ENCODE assay signal across 10 mouse cellular contexts in the genomic region with DNA sequence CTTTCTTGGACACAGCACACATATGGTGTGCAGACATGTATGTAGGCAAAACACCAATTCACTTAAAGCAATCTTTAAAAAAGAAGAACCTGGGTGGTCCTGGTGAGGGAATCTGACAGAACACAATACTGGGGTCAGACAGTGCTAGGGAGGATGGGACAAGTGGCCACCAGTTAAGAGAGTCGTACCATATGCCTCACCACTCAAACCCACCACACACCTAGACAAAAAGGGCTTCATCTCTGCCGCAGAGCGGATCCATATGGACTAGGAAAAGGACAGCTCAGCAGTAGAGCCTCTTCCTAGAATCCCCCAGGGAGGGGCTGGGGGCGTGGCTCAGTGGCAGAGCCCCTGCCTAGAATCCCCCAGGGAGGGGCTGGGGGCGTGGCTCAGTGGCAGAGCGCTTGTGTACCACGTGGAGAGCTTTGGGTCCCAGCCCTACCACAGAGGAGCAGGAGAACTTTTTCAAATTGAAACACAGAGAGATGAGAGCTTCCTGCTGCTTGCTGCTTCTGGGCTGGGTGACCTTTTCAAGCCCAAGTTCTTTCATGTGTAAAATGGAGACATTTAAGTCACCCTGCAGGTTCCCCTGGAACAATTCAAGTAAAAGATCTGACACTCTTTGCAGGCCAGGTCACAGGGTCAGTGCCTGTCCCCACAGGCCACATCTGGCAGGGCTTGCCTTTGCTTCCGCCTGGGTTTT. TPM values are rescaled to one million over a fixed set of nuclear protein-coding genes. Genes with fewer than 3 reads are reported as not detected.
DNase-seq lines count a peak whose midpoint lies in the region; ATAC-seq lines count a peak whose summit lies in the region.
"Had no signal": no experiment of that assay in that cellular context is flagged by ENCODE, and none has a peak within 500 bp of the region (broad histone marks: within the 10 kb centered on the region; RNA-seq: fewer than 3 reads in every experiment).

No protein-coding gene starts in this region.

- peak; percentile 50 for DNase-seq in adrenal gland, adult 2 months
- no peak for DNase-seq in adrenal gland, adult 18-20 months (ENCODE audit: low spot score in 2 of 2)
- peak; percentile 47 for DNase-seq in midbrain, embryonic 10.5 days (ENCODE audit: low spot score)
- DNase-seq in midbrain, embryonic 14.5 days = peak; percentile 3
- no peak for DNase-seq in T-cell, adult 2 months (ENCODE audit: low spot score)
- DNase-seq in gastrocnemius, postnatal 14 days = no peak

- peak overlapping the region; percentile 11; the same call in 1 of the 2 replicates for H3K4me3 ChIP-seq in midbrain, embryonic 10.5 days
- H3K4me3 ChIP-seq in midbrain, embryonic 15.5 days = no peak overlapping the region
- H3K4me3 ChIP-seq in intestine, embryonic 15.5 days (replicated peaks) = no peak overlapping the region
- H3K4me3 ChIP-seq in midbrain, embryonic 14.5 days (replicated peaks; ENCODE audit: low read depth, low read length) = no peak overlapping the region
- H3K4me3 ChIP-seq: megakaryocyte, embryonic 14.5 days had no signal

- H3K27ac ChIP-seq in midbrain, embryonic 10.5 days (replicated peaks) = peak overlapping the region; percentile 57; the same call in 1 of the 2 replicates
- no peak overlapping the region for H3K27ac ChIP-seq in midbrain, embryonic 15.5 days
- 0 out of 2 replicates have a peak overlapping the region, but pooled peaks have one; percentile 29 for H3K27ac ChIP-seq in intestine, embryonic 15.5 days
- no peak overlapping the region for H3K27ac ChIP-seq in midbrain, embryonic 14.5 days (replicated peaks; ENCODE audit: low read depth, low read length)

- H3K27me3 ChIP-seq in midbrain, embryonic 10.5 days (ENCODE audit: low read depth, poor library complexity, severe bottlenecking) = no peaks in the 10 kb centered on the region
- no peaks in the 10 kb centered on the region for H3K27me3 ChIP-seq in midbrain, embryonic 15.5 days (replicated peaks)
- no peaks in the 10 kb centered on the region for H3K27me3 ChIP-seq in intestine, embryonic 15.5 days (replicated peaks)
- H3K27me3 ChIP-seq in midbrain, embryonic 14.5 days (ENCODE audit: control insufficient read depth, insufficient read depth, low read length) = no peaks in the 10 kb centered on the region

- H3K4me2 ChIP-seq in midbrain, embryonic 15.5 days = no peak overlapping the region
- H3K4me2 ChIP-seq in intestine, embryonic 15.5 days (replicated peaks) = no peak overlapping the region
- H3K4me2 ChIP-seq in midbrain, embryonic 14.5 days (ENCODE audit: low read length) = no peak overlapping the region

- peaks cover 40% of the 10 kb centered on the region for H3K4me1 ChIP-seq in midbrain, embryonic 10.5 days
- H3K4me1 ChIP-seq in midbrain, embryonic 15.5 days = peaks cover 9% of the 10 kb centered on the region
- peaks cover 35% of the 10 kb centered on the region for H3K4me1 ChIP-seq in intestine, embryonic 15.5 days (replicated peaks)
- peaks cover 2% of the 10 kb centered on the region for H3K4me1 ChIP-seq in midbrain, embryonic 14.5 days (ENCODE audit: control insufficient read depth, insufficient read depth, low read length)

- ATAC-seq in midbrain, embryonic 15.5 days (replicated peaks) = no peak
- ATAC-seq in intestine, embryonic 15.5 days = peak; percentile 24; the same call in 1 of the 2 replicates
- no peak for ATAC-seq in midbrain, embryonic 14.5 days (ENCODE audit: low FRiP score, low TSS enrichment)

- H3K9ac ChIP-seq in midbrain, embryonic 15.5 days = no peak overlapping the region
- no peak overlapping the region for H3K9ac ChIP-seq in intestine, embryonic 15.5 days
- H3K9ac ChIP-seq in midbrain, embryonic 14.5 days (replicated peaks; ENCODE audit: low read length) = no peak overlapping the region

- 16% methylated on average over 8 of the region's 8 CpGs for WGBS in midbrain, embryonic 10.5 days
- WGBS in midbrain, embryonic 15.5 days = 10% methylated on average over 8 of the region's 8 CpGs
- WGBS in intestine, embryonic 15.5 days = 16% methylated on average over 8 of the region's 8 CpGs
- 9% methylated on average over 8 of the region's 8 CpGs for WGBS in midbrain, embryonic 14.5 days

- H3K36me3 ChIP-seq in midbrain, embryonic 10.5 days = peaks cover 63% of the 10 kb centered on the region
- H3K36me3 ChIP-seq in midbrain, embryonic 15.5 days (replicated peaks) = peaks cover 16% of the 10 kb centered on the region
- peaks cover 26% of the 10 kb centered on the region for H3K36me3 ChIP-seq in intestine, embryonic 15.5 days
- H3K36me3 ChIP-seq in midbrain, embryonic 14.5 days (ENCODE audit: control insufficient read depth, insufficient read depth, low read length) = peaks cover 30% of the 10 kb centered on the region

- H3K9me3 ChIP-seq in midbrain, embryonic 10.5 days (replicated peaks) = 0 out of 2 replicates have a peak, but pooled peaks cover 3% of the 10 kb centered on the region
- no peaks in the 10 kb centered on the region for H3K9me3 ChIP-seq in midbrain, embryonic 15.5 days
- no peaks in the 10 kb centered on the region for H3K9me3 ChIP-seq in intestine, embryonic 15.5 days
- H3K9me3 ChIP-seq in midbrain, embryonic 14.5 days (ENCODE audit: control insufficient read depth, low read length) = no peaks in the 10 kb centered on the region

- intact Hi-C loops in gastrocnemius, postnatal 14 days (cut with DNase I; ENCODE audit: low total_unique reads) = no loop called here

RNA-seq across cellular contexts. Expression of a gene that starts 8.8 kb away (rescaled TPM):
- total RNA-seq in adrenal gland, adult 2 months (2021) = 10 to 100 TPM; 76.9 to 98.1 TPM
- 138 and 165 TPM in 2 replicates for polyA plus RNA-seq in adrenal gland, adult 2 months (2012; rRNA removed)
- 100 to 1,000 TPM in 1 of 2 experiments, 10 to 100 TPM in 1; 76.9 to 105 TPM for total RNA-seq in adrenal gland, adult 18-20 months (2021)
- polyA plus RNA-seq in midbrain, embryonic 10.5 days (2016; fragmentation: Nextera tagmentation; extraction: Ambion mirVana) = 76.4 and 88.7 TPM in 2 replicates
- polyA plus RNA-seq in midbrain, embryonic 15.5 days (2015; fragmentation: Nextera tagmentation; extraction: Ambion mirVana) = 56.3 and 60.8 TPM in 2 replicates
- polyA plus RNA-seq in intestine, embryonic 15.5 days (2015; fragmentation: Nextera tagmentation; extraction: Ambion mirVana) = 148 and 154 TPM in 2 replicates
- polyA plus RNA-seq in midbrain, embryonic 14.5 days (2014; fragmentation: Nextera tagmentation; extraction: Ambion mirVana) = 41.1 and 46.1 TPM in 2 replicates
- total RNA-seq in gastrocnemius, postnatal 14 days (2021) = 10 to 100 TPM in 1 of 2 experiments, 1 to 10 TPM in 1; 9.8 to 12.9 TPM

RNA-seq across cellular contexts. Expression of a gene that starts 26.2 kb away (rescaled TPM):
- total RNA-seq in adrenal gland, adult 2 months (2021) = 100 to 1,000 TPM; 115 to 143 TPM
- polyA plus RNA-seq in adrenal gland, adult 2 months (2012; rRNA removed) = 164 and 165 TPM in 2 replicates
- 100 to 1,000 TPM; 123 to 126 TPM for total RNA-seq in adrenal gland, adult 18-20 months (2021)
- 189 and 210 TPM in 2 replicates for polyA plus RNA-seq in midbrain, embryonic 10.5 days (2016; fragmentation: Nextera tagmentation; extraction: Ambion mirVana)
- 139 and 156 TPM in 2 replicates for polyA plus RNA-seq in midbrain, embryonic 15.5 days (2015; fragmentation: Nextera tagmentation; extraction: Ambion mirVana)
- polyA plus RNA-seq in intestine, embryonic 15.5 days (2015; fragmentation: Nextera tagmentation; extraction: Ambion mirVana) = 208 and 215 TPM in 2 replicates
- 120 and 121 TPM in 2 replicates for polyA plus RNA-seq in midbrain, embryonic 14.5 days (2014; fragmentation: Nextera tagmentation; extraction: Ambion mirVana)
- 10 to 100 TPM; 52.9 to 55.7 TPM for total RNA-seq in gastrocnemius, postnatal 14 days (2021)

RNA-seq across cellular contexts. Expression of a gene that starts 29.3 kb away (rescaled TPM):
- 10 to 100 TPM; 35.9 to 61.1 TPM for total RNA-seq in adrenal gland, adult 2 months (2021)
- 103 and 108 TPM in 2 replicates for polyA plus RNA-seq in adrenal gland, adult 2 months (2012; rRNA removed)
- total RNA-seq in adrenal gland, adult 18-20 months (2021) = 10 to 100 TPM; 43.2 to 53.2 TPM
- 25.3 and 32.2 TPM in 2 replicates for polyA plus RNA-seq in midbrain, embryonic 10.5 days (2016; fragmentation: Nextera tagmentation; extraction: Ambion mirVana)
- polyA plus RNA-seq in midbrain, embryonic 15.5 days (2015; fragmentation: Nextera tagmentation; extraction: Ambion mirVana) = 12.4 and 13.8 TPM in 2 replicates
- polyA plus RNA-seq in intestine, embryonic 15.5 days (2015; fragmentation: Nextera tagmentation; extraction: Ambion mirVana) = 76.9 and 79.4 TPM in 2 replicates
- polyA plus RNA-seq in midbrain, embryonic 14.5 days (2014; fragmentation: Nextera tagmentation; extraction: Ambion mirVana) = 4.5 and 7.8 TPM in 2 replicates
- total RNA-seq in gastrocnemius, postnatal 14 days (2021) = 10 to 100 TPM; 48.5 to 51.9 TPM
- total RNA-seq: granulocyte monocyte progenitor cell, adult 5-6 weeks had no signal

RNA-seq across cellular contexts. Expression of a gene that starts 42.5 kb away (rescaled TPM):
- 1,000 to 10,000 TPM; 1,105 to 1,118 TPM for total RNA-seq in adrenal gland, adult 2 months (2021)
- 1,670 and 1,938 TPM in 2 replicates for polyA plus RNA-seq in adrenal gland, adult 2 months (2012; rRNA removed)
- total RNA-seq in adrenal gland, adult 18-20 months (2021) = 1,000 to 10,000 TPM; 1,225 to 1,306 TPM
- polyA plus RNA-seq in midbrain, embryonic 10.5 days (2016; fragmentation: Nextera tagmentation; extraction: Ambion mirVana) = 166 and 199 TPM in 2 replicates
- 385 and 514 TPM in 2 replicates for polyA plus RNA-seq in midbrain, embryonic 15.5 days (2015; fragmentation: Nextera tagmentation; extraction: Ambion mirVana)
- 296 and 325 TPM in 2 replicates for polyA plus RNA-seq in intestine, embryonic 15.5 days (2015; fragmentation: Nextera tagmentation; extraction: Ambion mirVana)
- polyA plus RNA-seq in midbrain, embryonic 14.5 days (2014; fragmentation: Nextera tagmentation; extraction: Ambion mirVana) = 163 and 265 TPM in 2 replicates
- 10 to 100 TPM; 56.6 to 84.2 TPM for total RNA-seq in gastrocnemius, postnatal 14 days (2021)

RNA-seq across cellular contexts. Expression of a gene that starts 49.0 kb away (rescaled TPM):
- total RNA-seq in adrenal gland, adult 2 months (2021) = 1,000 to 10,000 TPM in 1 of 2 experiments, 100 to 1,000 TPM in 1; 204 to 1,066 TPM
- 76.5 and 212 TPM in 2 replicates for polyA plus RNA-seq in adrenal gland, adult 2 months (2012; rRNA removed)
- total RNA-seq in adrenal gland, adult 18-20 months (2021) = 100 to 1,000 TPM; 156 to 789 TPM
- polyA plus RNA-seq in midbrain, embryonic 10.5 days (2016; fragmentation: Nextera tagmentation; extraction: Ambion mirVana) = 1.7 and 1.9 TPM in 2 replicates
- 1.5 and 1.6 TPM in 2 replicates for polyA plus RNA-seq in midbrain, embryonic 15.5 days (2015; fragmentation: Nextera tagmentation; extraction: Ambion mirVana)
- polyA plus RNA-seq in intestine, embryonic 15.5 days (2015; fragmentation: Nextera tagmentation; extraction: Ambion mirVana) = 27.1 and 34.7 TPM in 2 replicates
- 1.7 and 2.0 TPM in 2 replicates for polyA plus RNA-seq in midbrain, embryonic 14.5 days (2014; fragmentation: Nextera tagmentation; extraction: Ambion mirVana)
- 1 to 10 TPM in 1 of 2 experiments, not detected in 1; 1.3 TPM for total RNA-seq in gastrocnemius, postnatal 14 days (2021)

Comparison
In these comparisons a context has a peak if more than half of its experiments do, and no peak if none do; other contexts are left out.
1. DNase-seq: peak in adrenal gland, adult 2 months (single experiment), midbrain, embryonic 10.5 days (single experiment) and midbrain, embryonic 14.5 days (single experiment); none in adrenal gland, adult 18-20 months (0 of 2), T-cell, adult 2 months (single experiment) and gastrocnemius, postnatal 14 days (single experiment).
2. H3K27ac ChIP-seq: peak in midbrain, embryonic 10.5 days (single experiment) and intestine, embryonic 15.5 days (single experiment); none in midbrain, embryonic 15.5 days (single experiment) and midbrain, embryonic 14.5 days (single experiment).